18 mouse cellular contexts compared by ENCODE assay signal in the genomic region with DNA sequence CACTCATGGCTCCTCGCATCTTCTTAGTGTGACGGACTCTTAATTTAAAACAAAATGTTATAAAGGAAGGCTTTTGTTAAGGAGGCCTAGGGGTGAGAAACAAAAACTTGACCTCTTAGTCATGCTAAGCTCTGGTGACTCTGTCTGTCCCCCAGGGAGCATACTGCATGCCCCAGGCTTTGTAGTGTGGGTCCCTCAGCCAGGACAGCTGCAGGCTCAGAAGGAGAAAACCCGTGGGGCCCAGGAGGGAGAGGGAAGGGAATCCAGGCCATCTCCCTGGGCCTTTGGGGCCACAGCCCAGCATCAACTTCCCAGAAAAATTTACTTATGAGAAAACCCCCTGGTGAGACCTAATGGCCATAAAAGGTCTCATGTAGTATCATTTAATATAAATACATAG.
A peak's percentile ranks its signal among the peaks of the same experiment; 100 is the strongest.
DNase-seq lines count a peak whose midpoint lies in the region; ATAC-seq and TF ChIP-seq lines count a peak whose summit lies in the region.
"Had no signal": no experiment of that assay in that cellular context is flagged by ENCODE, and none has a peak within 500 bp of the region (broad histone marks: within the 10 kb centered on the region; RNA-seq: fewer than 3 reads in every experiment).

No protein-coding gene starts in this region.

- H3K27me3 ChIP-seq in hindbrain, embryonic 11.5 days (ENCODE audit: control insufficient read depth, insufficient read depth, low read length) = no peaks in the 10 kb centered on the region
- no peaks in the 10 kb centered on the region for H3K27me3 ChIP-seq in hindbrain, embryonic 14.5 days (ENCODE audit: control insufficient read depth, insufficient read depth, low read length)
- H3K27me3 ChIP-seq in neural tube, embryonic 12.5 days (replicated peaks) = no peaks in the 10 kb centered on the region
- H3K27me3 ChIP-seq in heart, embryonic 12.5 days (replicated peaks) = no peaks in the 10 kb centered on the region
- H3K27me3 ChIP-seq: stomach, embryonic 15.5 days had no signal

- 0 out of 2 replicates have a peak, but pooled peaks have one; percentile 57 for ATAC-seq in hindbrain, embryonic 11.5 days (ENCODE audit: low FRiP score)
- no peak for ATAC-seq in hindbrain, embryonic 14.5 days (ENCODE audit: low FRiP score)
- peak; percentile 58; the same call in 1 of the 2 replicates for ATAC-seq in neural tube, embryonic 12.5 days (ENCODE audit: low FRiP score, low read depth)
- no peak for ATAC-seq in heart, embryonic 12.5 days (ENCODE audit: insufficient number of reproducible peaks, low FRiP score)
- ATAC-seq: forebrain, postnatal 0 days; intestine, embryonic 16.5 days had no signal

- no peaks in the 10 kb centered on the region for H3K4me1 ChIP-seq in hindbrain, embryonic 11.5 days (replicated peaks; ENCODE audit: control insufficient read depth, insufficient read depth, low read length)
- no peaks in the 10 kb centered on the region for H3K4me1 ChIP-seq in hindbrain, embryonic 14.5 days (replicated peaks; ENCODE audit: control insufficient read depth, insufficient read depth, low read length)
- 0 out of 2 replicates have a peak, but pooled peaks cover 3% of the 10 kb centered on the region for H3K4me1 ChIP-seq in neural tube, embryonic 12.5 days
- no peaks in the 10 kb centered on the region for H3K4me1 ChIP-seq in heart, embryonic 12.5 days (replicated peaks)
- H3K4me1 ChIP-seq: stomach, embryonic 15.5 days had no signal

- no peak for TF ChIP-seq CTCF in gastrocnemius, adult 2 months (IDR thresholded peaks at IDR 0.05)

- no peak overlapping the region for H3K4me2 ChIP-seq in hindbrain, embryonic 11.5 days (replicated peaks; ENCODE audit: low read depth, low read length)
- H3K4me2 ChIP-seq in hindbrain, embryonic 14.5 days (replicated peaks) = no peak overlapping the region
- H3K4me2 ChIP-seq in neural tube, embryonic 12.5 days (replicated peaks) = no peak overlapping the region
- H3K4me2 ChIP-seq in heart, embryonic 12.5 days = no peak overlapping the region
- H3K4me2 ChIP-seq: heart, embryonic 11.5 days; liver, embryonic 11.5 days; stomach, embryonic 15.5 days had no signal

- no peak overlapping the region for H3K27ac ChIP-seq in hindbrain, embryonic 11.5 days (ENCODE audit: low read depth, low read length)
- no peak overlapping the region for H3K27ac ChIP-seq in hindbrain, embryonic 14.5 days
- no peak overlapping the region for H3K27ac ChIP-seq in neural tube, embryonic 12.5 days
- no peak overlapping the region for H3K27ac ChIP-seq in gastrocnemius, adult 2 months
- H3K27ac ChIP-seq in heart, embryonic 12.5 days (ENCODE audit: poor library complexity, severe bottlenecking) = no peak overlapping the region
- H3K27ac ChIP-seq: stomach, embryonic 15.5 days had no signal

- intact Hi-C loops in gastrocnemius, adult 2 months (cut with DNase I) = no loop called here
- intact Hi-C loops in heart, postnatal 14 days (cut with DNase I) = no loop called here

- no peaks in the 10 kb centered on the region for H3K36me3 ChIP-seq in hindbrain, embryonic 11.5 days (ENCODE audit: control insufficient read depth, insufficient read depth, low read length)
- H3K36me3 ChIP-seq in hindbrain, embryonic 14.5 days (replicated peaks; ENCODE audit: control insufficient read depth, insufficient read depth) = no peaks in the 10 kb centered on the region
- H3K36me3 ChIP-seq in neural tube, embryonic 12.5 days = no peaks in the 10 kb centered on the region
- H3K36me3 ChIP-seq in heart, embryonic 12.5 days = no peaks in the 10 kb centered on the region
- H3K36me3 ChIP-seq: stomach, embryonic 15.5 days had no signal

- peak; percentile 38 for DNase-seq in hindbrain, embryonic 11.5 days (ENCODE audit: low spot score)
- DNase-seq in hindbrain, embryonic 14.5 days (ENCODE audit: low spot score) = no peak
- DNase-seq in neural tube, embryonic 10.5 days (ENCODE audit: extremely low spot score, low spot score) = no peak
- peak; percentile 43 for DNase-seq in gastrocnemius, adult 2 months
- no peak for DNase-seq in heart, postnatal 14 days
- DNase-seq: cerebellum, adult 9-11 months; forebrain, postnatal 0 days; heart, postnatal 4 days; layer of hippocampus, postnatal 36 days; lung, adult 2 months; lung, postnatal 36 days; spleen, adult 18-20 months had no signal

- H3K9ac ChIP-seq in hindbrain, embryonic 11.5 days (ENCODE audit: low read depth, low read length) = no peak overlapping the region
- no peak overlapping the region for H3K9ac ChIP-seq in hindbrain, embryonic 14.5 days
- no peak overlapping the region for H3K9ac ChIP-seq in neural tube, embryonic 12.5 days
- H3K9ac ChIP-seq in heart, embryonic 12.5 days = no peak overlapping the region
- H3K9ac ChIP-seq: forebrain, postnatal 0 days; stomach, embryonic 15.5 days had no signal

- H3K9me3 ChIP-seq in hindbrain, embryonic 11.5 days (ENCODE audit: control insufficient read depth, low read length) = no peaks in the 10 kb centered on the region; the same call in 1 of the 2 replicates
- H3K9me3 ChIP-seq in hindbrain, embryonic 14.5 days (ENCODE audit: control insufficient read depth, low read length) = peaks cover 9% of the 10 kb centered on the region; the same call in 1 of the 2 replicates
- H3K9me3 ChIP-seq in neural tube, embryonic 12.5 days = peaks cover 3% of the 10 kb centered on the region
- 0 out of 2 replicates have a peak, but pooled peaks cover 3% of the 10 kb centered on the region for H3K9me3 ChIP-seq in heart, embryonic 12.5 days (replicated peaks)
- H3K9me3 ChIP-seq: stomach, embryonic 15.5 days had no signal

- no peak overlapping the region for H3K4me3 ChIP-seq in hindbrain, embryonic 11.5 days (ENCODE audit: low read depth, low read length)
- no peak overlapping the region for H3K4me3 ChIP-seq in hindbrain, embryonic 14.5 days (replicated peaks; ENCODE audit: low read length)
- no peak overlapping the region for H3K4me3 ChIP-seq in neural tube, embryonic 12.5 days
- H3K4me3 ChIP-seq in gastrocnemius, adult 2 months = no peak overlapping the region
- no peak overlapping the region for H3K4me3 ChIP-seq in heart, embryonic 12.5 days
- H3K4me3 ChIP-seq: stomach, embryonic 15.5 days had no signal

- 49% methylated on average over 3 of the region's 3 CpGs for WGBS in hindbrain, embryonic 11.5 days
- 19% methylated on average over 3 of the region's 3 CpGs for WGBS in hindbrain, embryonic 14.5 days
- 38% methylated on average over 3 of the region's 3 CpGs for WGBS in neural tube, embryonic 12.5 days
- 80% methylated on average over 3 of the region's 3 CpGs for WGBS in heart, embryonic 12.5 days

Comparison
In these comparisons a context has a peak if more than half of its experiments do, and no peak if none do; other contexts are left out.
1. ATAC-seq: peak in hindbrain, embryonic 11.5 days (single experiment) and neural tube, embryonic 12.5 days (single experiment); none in hindbrain, embryonic 14.5 days (single experiment) and heart, embryonic 12.5 days (single experiment).
2. DNase-seq: peak in hindbrain, embryonic 11.5 days (single experiment) and gastrocnemius, adult 2 months (single experiment); none in hindbrain, embryonic 14.5 days (single experiment), neural tube, embryonic 10.5 days (single experiment) and heart, postnatal 14 days (0 of 2).